Mouse (Mus musculus) left cerebral cortex, adult 9 months (tissue): ENCODE data around the gene Olfr1357.
A peak's percentile ranks its signal among the peaks of the same experiment; 100 is the strongest.

Experiments
- DNase-seq, 2 experiments: peaks; one replicate each; pipeline ENCODE4 v3.0.0; 2022; ENCODE audit warnings: low spot score in 2 of 2

Olfr1357 gene

GRCm38 (mm10) chr10:78581121-78581520 lies 36.8 kb downstream of the Olfr1357 start:
- no peak for DNase-seq

- DNase-seq = no peak
Observed at GRCm38 (mm10) chr10:78578204-78578603, 39.7 kb downstream of the Olfr1357 start.

GRCm38 (mm10) chr10:78576435-78577184 lies 41.3 kb downstream of the Olfr1357 start:
- DNase-seq = no peak

DNA sequence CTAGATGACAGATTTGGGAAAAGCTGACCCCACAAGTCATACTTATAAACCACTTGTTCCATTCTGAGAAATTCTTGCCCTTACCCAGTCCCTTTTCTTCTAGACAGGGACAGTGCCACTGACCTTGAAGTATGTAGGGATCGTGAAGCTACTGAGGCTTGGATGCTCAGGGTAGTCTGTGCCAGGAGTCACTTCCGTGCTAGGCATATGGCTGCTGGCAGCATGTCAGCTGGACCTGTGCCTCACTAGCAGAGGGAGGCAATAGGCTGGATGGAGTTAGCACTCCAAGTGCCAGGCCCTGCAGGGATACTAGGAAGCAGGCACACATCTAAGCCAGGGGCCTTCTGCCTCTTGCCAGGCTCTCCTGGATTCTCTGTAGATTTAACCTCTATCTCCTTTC lies 42.2 kb downstream of the Olfr1357 start:
- peak in 1 of 2 experiments; percentile 32 for DNase-seq

DNA sequence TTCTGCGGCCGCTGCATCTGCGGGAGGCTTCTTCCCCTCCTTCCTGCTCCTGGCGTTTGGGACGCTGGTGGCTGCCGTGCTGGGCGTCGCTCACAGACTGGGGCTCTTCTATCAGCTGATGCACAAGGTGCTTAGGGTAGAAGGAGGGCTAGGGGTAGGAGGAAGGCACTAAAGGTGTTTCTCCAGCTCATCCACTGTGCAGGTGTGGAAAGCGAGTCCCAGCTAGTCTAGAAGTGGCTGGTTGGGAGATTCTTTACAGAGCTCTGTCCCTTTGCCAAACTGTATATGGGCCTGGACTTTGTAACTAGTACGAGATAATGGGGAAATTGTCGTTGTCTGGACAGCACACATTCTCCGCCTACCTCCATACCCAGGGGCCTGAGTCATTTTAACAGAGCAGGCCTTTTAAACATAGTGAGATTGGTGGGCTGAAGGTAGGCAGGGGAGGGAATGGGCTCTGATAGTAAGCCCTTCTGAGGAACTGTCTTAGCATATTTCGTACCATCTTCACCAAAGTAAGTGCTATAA lies 42.7 kb downstream of the Olfr1357 start:
- no peak for DNase-seq

DNA sequence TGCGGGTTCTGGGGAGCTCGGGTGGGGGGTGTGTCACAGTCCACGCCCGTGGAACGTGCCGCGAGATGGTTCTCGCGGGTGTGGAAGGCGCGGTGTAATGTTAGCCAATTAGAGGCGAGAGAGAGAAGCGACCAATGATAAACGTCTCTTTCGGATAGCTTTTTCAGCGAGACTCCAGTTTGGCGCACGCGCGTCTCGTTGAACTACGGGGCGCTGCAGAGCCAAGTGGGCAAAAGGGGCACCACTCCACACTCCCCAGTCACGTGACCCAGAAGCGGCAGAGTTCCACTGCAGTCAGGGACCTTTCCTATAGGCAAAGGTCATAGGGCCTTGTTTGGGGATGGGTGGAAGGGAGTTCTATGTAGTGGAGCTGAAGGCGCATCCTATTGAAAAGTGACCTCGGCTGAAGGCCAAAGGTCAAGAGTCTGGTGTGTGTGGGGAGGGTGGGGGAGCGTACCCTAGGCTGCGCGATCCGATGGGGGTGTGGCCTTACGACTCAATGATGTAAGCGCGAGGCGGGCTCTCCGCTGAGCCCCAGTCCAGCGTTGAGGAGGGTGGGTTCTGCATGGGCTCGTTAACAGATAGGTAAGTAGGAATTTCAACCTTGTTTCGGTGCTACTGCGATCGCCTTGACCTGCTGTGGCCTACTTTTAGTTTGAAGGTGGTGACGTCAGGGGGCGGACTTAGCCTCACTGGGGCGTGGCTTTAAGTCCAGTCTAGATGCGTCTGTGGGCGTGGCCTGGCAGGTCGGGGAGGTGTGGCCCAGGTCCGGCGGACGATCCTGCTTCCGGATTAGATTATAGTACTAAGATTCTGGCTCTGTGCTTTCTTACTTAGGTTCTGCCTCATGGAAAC lies 43.4 kb downstream of the Olfr1357 start, which contains the start of gene Ilvbl:
Gene Ilvbl, plus strand, starts transcription at position 97 of the 855 bp plus-strand sequence.
- DNase-seq = peak; percentile 87 to 96

DNA sequence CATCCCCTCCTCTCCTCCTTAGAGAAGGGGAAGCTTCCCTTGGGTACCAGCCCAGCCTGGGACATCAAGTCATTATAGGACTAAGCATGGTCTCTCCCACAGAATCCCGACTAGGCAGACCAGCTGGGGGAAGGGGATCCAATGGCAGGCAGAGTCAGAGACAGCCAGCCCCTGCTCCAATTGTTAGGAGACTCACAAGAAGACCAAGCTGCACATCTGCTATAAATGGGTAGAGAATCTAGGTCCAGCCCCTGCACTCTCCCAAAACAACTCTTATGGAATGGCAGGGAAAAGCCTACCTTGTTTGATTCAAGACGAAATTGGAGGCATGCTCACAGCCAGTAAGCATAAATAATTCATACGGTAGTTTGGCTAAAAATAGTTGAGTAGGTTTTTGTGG lies 44.6 kb downstream of the Olfr1357 start:
- no peak for DNase-seq

DNA sequence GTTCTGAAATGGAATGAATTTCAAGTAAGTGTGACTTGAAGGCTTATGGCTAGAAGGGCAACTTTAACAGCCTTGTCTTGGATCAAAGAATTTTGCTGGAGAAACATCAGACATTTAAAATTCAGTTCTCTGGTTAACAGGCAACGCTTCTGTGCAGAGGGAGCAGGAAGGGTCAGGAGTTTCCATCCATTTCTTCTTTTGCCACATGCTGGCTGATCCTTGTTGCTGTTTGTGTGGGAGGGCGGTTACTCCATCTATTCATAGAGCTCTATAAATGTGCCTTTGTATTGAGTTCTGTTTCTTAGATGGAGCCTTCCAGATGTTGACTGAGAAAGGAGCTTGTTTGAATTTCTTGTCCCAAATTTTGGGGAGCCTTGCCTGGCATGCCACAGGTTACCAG lies 47.0 kb downstream of the Olfr1357 start:
- DNase-seq = no peak

DNA sequence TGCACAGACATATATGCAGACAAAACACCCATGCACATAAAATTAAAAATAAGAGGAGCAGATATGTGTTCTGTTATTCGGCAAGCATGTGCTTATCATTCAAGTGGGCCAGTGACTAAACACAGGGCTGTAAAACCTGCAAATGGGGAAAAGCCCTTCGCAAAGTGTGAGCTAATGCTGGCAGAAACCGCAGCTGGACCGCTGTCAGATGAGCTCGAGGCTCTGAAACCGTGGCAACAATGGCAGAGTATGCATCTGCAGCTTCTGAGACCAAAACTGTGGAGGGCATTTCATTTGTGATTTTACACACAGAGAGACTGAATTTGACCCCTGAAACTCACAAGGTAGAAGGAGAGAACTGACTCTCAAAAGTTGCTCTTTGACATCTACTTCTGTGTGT lies 47.5 kb downstream of the Olfr1357 start:
- no peak for DNase-seq

DNA sequence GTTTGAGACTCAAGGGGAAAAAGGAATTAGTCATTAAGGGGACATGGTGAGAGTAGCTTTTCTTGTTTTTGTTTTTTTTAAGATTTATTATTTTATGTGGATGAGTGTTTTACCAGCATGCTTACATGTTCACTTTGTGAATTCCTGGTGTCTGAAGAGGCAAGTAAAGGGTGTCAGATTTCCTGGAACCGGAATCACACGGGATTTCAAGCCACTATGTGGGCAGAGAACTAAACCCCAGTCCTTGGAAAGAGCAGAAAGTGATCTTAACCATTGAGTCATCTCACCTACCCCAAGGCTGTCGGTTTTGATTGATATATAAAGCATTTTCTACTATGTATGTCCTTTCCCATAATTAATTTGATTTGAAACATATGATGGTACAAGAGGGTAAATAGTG lies 48.2 kb downstream of the Olfr1357 start:
- no peak for DNase-seq

- DNase-seq = no peak
Observed at GRCm38 (mm10) chr10:78569191-78569590, 48.7 kb downstream of the Olfr1357 start.

DNA sequence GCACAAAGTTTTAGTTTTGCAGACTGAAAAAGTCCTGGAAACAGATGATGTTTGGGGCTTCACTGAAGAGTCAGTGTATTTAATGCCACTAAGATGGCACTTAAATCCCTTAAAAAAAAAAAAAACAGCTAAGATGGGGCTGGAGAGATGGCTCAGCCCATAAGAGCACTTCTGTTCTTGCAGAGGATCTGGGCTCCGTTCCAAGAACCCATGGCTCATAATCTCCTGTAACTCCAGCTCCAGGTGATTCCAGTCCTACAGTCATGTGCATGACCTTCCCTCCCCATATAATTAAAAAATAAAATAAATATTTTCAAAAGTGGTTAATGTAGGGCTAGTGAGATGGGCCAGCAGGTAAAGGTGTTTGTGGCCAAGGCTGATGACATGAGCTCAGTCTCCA lies 52.8 kb downstream of the Olfr1357 start:
- DNase-seq = no peak
